Mouse (Mus musculus) cerebellum, adult 18-20 months (tissue): Measurements from ENCODE around the gene Actl6b.

Source experiments
- DNase-seq, 2 experiments: peaks; one replicate each; pipeline ENCODE4 v3.0.0; 2021

The Actl6b gene

DNA sequence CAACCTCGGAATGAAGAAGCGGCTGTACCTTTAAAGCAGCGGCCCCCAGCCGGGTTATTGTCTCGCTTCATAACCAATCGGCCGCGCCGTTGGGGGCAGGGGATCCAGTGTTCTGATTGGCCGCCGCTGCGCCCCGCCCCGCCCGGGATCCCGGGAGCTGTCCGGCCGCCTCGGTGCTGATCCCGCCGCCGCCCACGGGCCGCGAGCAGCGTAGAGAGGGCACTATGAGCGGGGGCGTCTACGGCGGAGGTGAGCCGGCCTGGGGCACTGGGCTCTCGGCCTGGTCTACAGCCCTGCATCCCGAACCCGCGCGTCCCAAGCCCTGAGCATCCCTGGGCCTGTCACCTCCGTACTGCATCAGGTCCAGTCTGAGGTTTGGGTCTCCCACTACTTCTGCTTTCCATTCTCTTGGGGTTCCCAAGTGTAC lies at the start of gene Actl6b:
Actl6b (plus strand) TSS at position 107 of the 427 bp plus-strand sequence.
- peak; percentile 98 for DNase-seq

DNA sequence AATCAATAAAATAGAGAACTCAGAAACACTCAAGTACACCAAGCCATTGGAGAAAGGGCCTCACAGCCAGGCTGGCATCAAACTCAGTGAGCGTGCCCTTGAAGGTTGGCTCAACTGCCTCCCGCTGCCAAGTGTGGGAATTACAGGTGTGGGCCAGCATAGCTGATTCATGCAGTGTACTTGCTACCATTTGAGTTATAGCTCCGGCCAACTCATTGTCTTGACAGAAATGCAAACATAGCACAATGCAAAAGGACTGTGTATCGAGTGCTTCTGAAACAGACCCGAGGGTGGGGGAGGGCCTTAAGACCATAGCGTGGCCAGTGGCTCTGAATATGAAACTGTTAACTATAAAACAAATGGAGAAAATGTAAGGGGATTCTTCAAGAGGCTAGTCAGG lies 49.3 kb upstream of the Actl6b start:
- DNase-seq = peak in 1 of 2 experiments; percentile 15

DNA sequence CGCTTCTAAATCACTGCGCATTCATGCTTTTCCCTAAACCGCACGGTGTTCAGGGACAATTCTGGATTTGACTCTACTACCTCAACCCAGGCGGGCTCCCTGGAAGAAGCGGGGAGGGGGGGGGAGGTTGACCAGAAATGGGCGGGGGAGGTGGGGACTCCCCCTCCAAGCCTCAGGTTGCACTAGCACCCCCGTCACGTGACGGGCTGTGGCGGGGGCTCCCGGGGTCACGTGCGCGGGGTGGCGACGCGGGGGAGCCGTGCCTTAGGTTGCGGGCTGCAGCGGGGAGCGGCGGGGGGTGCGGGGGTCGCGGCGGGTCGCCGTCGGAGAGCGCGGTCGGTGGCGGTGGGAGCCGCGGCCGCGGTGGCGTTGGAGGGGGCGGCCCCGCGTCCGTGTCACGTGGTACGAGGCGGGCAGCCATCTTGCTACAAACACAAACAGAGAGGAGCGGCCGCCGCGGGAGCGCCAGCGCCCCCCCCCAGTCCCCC lies 43.3 kb upstream of the Actl6b start:
- DNase-seq = peak; percentile 75 to 87

DNA sequence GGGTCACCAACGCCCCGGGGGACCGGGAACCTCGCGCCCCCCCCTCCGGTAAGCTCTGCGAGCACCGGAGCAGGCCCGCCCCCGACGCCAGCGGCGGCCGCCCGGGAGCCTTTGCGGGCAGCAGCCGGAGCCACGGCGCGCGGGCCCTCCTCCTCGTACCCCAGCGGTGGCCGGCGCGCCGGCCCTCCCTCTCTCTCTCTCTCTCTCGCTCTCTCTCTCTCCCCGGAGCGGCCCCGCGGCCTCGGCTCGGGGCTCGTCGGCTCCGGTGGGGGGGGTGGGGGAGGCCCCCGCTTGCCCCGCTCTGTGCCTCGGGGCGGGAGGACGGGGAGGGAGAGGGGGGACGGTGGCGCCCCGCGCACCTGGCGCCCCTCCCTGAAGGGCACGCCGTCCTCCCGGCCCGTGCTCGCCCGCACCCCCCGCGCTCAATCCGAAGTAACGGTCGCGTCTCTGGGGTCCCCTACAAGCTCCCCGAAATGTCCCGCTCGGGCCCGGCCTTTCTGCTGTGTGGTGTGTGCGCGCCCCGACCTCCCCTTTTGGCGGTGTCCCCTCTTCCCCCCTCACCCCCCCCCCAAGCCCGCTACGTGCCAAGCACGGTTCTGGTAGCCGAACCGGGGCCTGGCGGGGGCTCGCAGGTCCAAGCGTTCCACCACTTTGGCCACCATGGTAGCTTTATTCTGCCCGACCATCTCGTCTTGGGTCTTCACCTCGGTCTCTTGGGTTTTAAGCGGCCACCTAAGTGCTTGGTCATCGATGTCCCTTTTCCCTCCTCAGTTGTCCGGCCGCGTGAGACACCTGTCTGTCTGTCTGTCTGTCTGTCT lies 42.5 kb upstream of the Actl6b start:
- DNase-seq = peak; percentile 34 to 52

DNA sequence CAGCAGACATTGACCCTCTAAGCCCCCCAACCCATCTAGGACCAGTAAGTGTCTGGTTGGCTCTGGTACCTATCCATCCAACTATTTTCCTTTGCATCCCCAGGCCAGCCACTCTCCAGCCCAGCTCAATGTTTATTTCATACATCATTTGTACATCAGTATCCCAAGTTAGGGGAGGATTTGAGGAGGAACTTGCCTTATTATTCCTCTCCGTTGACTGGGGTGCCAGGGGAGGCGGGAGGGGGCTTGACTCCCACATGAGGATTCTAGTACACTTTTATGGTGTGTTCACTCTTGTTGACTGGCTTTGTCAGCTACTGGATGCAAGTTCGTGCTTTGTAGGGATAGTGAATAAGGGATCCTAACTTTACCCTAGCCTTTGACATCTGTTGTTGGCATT lies 41.6 kb upstream of the Actl6b start:
- no peak for DNase-seq

DNA sequence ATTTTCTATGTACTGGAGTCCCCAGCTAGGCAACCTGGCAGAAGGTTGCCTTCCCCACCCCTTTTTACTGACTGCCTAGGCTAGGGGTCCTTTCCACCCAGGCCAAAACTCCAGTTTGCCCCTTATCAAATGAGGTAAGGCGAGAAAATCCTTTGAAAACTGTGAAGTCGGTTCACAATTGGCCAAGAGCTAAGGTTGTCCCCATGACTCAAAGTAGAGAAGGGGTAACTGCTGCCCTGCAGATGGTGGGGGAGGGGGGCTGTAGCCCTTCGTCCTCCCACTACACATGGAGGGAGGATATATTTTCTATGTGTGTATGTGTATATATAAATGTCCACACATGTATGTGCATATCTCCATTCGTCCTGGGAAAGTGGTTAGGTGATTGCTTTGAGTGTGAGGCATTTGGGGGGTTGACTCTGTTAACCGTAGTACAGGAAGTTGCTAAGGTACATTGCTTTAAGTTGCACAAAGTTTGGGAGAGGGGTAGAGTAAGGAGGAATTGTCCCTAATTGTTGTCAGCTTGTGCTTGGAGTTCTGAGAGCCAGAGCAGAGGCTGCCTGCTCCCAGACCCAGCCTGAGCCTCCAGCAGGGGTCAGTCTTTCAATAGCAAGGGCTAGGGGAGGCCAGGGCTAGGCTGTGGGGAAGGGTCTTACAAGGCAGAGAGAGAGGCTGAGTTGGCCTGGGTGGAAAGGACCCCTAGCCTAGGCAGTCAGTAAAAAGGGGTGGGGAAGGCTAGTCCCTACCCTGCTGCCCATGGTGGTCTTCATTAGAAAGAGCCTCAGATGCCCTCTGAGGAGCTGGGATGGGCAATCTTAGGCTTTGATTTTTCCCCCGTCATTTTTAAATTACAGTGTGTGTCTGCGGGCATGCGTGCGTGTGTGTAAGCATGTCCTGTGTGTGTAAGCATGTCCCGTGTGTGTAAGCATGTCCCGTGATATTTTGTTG lies 40.2 kb upstream of the Actl6b start:
- peak; percentile 49 to 56 for DNase-seq

DNA sequence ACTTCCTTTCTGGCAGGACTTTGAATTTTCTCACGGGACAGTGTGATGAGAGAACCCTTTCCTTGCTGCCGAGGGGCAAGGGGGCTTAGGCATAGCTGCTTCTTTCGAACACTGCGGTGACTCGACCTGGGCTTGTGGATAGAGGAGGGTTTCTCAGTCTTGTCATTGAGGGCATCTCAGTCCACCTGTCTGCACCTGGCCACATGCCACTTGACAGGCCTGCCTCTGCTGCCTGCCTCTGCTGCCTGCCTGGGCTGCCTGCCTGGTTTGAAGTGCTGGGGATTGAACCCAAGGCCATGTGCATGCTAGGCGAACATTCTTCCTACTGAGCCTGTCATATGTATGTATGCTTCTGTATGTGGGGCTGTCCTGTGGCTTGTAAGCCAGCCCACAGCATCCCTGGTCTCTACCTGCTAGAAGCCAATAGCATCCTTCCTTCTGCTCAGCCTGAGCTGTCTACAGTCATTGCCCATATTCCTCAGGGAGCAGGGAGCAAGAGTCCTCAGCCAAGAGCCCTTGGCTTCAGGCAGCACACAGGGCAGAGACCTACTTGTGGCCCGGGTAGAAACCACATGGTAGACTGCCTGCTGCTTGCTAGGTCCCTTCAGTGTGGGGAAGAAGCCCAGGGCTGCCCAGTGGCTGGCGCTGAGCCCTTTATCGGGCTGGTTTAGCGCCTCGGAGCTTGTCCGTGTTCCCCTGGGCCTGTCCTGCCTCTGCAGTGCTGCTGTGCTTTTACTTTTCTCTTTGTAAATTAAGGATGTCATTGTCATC lies 39.2 kb upstream of the Actl6b start:
- peak; percentile 65 to 67 for DNase-seq

DNA sequence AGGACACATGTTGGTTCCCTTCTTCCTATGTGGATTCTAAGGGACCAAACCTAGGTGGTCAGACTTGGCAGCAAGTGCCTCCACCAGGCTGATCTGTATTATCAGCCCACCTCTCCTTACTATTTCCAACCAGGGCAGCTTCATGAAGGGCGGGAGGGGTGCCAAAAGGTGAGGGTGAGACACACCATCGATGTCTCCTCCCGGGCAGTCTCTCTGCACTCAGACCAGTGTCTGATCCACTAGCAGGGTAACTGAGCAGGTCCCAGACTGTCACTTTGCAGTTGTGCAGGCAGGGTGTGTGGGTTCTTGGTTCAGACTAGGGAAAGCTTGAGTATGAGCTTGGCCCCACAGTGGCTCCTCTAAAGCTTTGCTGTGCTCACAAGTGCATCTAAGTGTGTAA lies 38.5 kb upstream of the Actl6b start:
- peak in 1 of 2 experiments; percentile 33 for DNase-seq

DNA sequence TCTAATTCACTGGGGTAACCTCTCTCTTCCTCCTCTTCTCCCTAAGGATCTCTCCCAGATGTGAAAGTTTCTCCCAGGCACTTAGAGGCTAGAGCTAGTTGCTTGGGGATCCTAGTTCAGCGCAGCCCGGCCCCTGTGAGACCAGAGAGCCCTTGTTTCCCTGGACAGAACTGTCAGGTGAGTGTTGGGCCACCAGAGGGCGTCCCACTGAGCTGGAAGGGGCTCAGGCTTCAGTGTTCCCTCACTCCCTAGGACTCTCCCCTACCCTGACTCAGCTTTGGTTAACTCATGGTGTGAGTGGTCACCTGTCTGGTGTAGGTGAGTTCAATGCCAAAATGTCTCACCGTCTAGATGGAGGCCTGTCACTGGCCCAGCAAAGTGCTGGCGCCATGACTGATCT lies 34.9 kb upstream of the Actl6b start, which contains the start of gene Gigyf1:
Gigyf1 (plus strand) TSS at position 113 of the 400 bp plus-strand sequence.
- peak in 1 of 2 experiments; percentile 54 for DNase-seq

DNA sequence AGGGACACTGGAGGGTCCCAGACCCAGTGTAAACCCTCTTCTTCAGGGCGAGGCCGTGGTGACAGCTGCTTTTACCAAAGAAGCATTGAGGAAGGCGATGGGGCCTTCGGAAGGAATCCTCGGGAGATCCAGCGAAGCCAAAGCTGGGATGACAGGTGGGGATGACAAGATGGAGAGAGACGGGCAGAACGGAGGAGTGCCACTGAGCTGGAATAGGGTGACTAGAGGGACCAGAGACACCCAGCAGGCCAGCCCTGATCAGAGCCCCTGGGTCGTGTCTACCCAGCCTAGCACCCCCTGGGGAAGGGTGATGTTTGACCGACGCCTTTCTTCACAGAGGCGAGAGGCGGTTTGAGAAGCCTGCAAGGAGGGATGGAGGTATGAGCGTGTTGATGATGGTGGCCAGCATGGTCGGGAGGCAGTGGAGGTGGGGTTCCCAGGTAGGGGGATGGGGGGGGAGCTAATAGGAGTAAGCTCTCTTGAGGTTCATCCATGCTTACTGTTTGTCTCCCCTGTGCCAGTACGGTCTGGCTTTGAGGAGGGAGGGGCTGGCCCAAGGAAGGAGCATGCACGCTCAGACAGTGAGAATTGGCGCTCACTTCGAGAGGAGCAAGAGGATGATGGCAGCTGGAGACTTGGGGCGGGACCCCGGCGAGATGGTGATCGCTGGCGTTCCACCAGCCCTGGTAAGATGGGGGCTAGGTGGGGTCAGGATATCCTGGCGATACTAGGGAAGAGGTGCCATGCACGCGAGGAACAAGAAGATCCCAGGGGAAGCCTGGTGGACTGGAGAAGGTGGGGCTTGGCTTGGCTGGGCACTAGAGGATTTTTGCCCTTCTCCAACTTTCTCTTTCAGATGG lies 33.4 kb upstream of the Actl6b start:
- no peak for DNase-seq

DNA sequence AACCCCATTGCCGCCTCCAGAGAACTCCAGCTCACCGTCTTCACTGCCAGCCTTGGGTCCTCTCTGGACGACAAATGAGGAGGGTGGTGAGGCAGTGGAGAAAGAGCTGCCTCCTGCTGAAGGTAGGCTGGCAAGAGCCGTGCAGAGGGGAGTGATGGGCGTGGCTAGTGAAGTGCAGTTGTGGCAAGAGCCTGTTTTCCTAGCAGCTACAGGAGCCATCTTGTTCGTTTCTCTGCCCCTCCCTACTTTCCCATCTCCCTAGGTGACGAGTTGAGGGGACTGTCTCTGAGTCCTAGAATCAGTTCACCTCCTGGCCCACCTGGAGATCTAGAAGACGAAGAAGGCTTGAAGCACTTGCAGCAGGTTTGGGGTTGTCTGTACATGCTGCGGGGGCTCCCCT lies 31.5 kb upstream of the Actl6b start:
- no peak for DNase-seq

DNA sequence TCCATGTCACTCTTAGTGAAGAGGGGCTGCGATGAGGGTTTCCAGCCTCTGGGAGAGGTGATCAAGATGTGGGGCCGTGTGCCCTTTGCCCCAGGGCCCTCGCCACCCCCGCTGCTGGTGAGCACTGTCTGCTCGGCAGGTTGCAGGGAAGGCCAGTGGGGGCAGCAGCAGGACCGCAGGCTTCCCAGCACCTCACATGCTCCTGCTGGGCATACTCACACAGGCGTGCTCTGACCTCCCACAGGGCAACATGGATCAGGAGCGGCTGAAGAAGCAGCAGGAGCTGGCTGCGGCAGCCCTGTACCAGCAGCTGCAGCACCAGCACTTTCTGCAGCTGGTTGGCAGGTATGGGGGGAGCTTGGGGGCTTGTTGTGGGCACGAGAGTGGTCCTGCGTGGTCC lies 30.6 kb upstream of the Actl6b start:
- no peak for DNase-seq

DNA sequence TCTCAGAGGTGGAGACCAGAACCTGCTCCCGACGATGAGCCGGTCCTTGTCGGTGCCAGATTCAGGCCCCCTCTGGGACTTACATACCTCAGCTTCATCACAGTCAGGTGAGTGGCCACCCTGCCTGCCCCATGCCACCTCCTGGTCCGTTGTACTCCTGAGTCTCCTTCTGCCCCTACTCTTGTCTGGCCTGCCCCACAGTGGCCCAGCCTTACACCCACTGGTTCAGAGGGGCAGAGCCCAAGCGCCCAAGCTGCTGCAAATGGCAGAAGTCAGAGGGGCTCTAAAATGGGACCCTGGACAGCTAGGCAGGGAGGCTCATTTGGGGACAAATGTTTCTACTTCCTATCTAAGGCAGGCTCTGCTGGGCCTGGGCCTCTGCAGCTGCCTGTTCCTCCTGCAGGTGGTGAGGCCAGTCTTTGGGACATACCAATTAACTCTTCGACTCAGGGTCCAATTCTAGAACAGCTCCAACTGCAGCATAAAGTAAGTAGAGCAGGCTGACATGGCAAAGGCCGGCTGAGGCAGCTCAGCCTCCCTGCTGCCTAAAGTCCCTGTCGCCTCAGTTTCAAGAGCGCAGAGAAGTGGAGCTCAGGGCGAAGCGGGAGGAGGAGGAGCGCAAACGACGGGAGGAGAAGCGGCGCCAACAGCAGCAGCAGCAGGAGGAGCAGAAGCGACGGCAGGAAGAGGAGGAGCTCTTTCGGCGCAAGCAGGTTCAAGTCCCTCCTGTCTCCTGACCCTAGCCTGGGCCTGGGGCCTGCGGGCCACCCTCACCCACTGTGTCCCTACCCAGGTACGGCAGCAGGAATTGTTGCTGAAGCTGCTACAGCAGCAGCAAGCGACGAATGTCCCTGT lies 29.7 kb upstream of the Actl6b start:
- DNase-seq = no peak

DNA sequence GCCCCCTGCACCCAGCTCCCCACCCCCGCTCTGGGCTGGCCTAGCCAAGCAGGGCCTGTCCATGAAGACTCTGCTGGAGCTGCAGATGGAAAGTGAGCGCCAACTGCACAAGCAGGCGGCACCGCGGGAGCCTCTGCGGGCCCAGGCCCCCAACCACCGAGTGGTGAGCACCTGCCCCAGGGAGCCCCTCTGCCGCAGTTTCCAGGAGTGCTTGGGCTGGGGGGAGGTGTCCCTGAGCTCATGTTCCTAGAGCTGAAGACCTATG lies 29.1 kb upstream of the Actl6b start:
- peak in 1 of 2 experiments; percentile 28 for DNase-seq

DNA sequence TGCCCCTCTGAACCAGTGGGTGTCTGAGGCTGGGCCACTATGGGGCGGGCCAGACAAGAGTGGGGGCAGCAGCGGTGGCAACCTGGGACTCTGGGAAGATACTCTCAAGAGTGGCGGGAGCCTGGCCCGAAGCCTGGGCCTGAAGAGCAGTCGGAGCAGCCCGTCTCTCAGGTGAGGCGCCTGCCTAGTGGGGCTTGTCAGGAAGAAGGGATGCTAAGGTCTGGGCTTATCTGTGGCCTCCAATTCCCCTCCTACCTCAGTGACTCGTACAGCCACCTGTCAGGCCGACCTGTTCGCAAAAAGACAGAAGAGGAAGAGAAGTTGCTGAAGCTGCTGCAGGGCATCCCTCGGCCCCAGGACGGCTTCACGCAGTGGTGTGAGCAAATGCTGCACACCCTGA lies 28.6 kb upstream of the Actl6b start:
- peak in 1 of 2 experiments; percentile 26 for DNase-seq

DNA sequence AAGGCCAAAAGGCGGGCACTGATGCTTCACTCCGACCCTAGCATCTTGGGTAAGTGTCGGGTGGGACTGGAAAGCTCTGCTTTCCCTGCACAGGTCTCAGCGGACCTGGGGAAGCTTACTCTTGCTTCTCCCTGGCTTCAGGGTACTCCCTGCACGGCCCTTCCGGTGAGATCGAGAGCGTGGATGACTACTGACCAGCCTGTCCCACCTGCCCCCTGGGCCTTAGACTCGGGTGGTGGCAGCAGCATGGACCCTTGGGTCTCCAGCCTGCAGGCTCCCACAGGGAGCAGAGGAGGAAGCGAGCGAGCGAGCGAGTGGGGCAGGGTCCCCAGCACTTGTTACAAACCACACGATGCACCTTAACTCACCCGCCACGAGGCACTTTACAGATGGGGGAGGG lies 27.8 kb upstream of the Actl6b start:
- DNase-seq = peak; percentile 3 to 18

DNA sequence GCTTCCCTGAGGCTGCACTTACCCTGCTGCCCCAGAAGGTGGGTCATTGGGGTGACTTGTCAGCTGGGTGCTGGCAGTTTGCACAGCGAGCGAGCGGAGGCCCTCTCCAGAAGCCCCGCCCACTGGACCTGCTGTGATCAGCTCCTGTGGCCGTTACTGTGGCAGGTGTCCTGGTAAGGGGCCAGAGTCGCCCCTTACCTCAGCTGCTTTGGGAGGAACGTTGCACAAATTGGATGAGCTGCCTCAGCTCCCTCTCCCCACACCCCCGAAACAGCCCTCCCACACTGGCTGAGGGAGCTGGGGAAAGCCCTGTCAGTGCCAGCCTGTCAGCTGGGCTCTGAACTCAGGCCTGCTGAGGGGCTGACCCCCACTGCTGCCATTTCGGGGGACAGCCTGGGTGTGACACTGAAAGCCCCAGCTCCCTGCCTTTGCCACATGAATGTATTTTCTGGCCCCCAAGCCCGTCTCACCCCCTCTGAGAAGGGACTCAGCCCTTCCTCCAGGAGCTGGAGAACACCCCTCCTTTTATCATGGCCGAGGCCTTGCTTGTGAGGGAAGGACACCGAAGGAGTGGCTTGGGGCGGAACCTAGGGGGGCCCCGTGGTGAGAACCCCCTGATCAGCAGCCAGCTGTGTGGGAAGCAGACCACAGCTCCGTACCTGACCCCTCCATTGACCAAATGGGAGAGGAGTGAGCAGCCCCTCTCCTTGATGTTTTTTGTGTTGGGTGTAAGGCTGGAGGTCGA lies 27.0 kb upstream of the Actl6b start:
- DNase-seq = peak; percentile 57

DNA sequence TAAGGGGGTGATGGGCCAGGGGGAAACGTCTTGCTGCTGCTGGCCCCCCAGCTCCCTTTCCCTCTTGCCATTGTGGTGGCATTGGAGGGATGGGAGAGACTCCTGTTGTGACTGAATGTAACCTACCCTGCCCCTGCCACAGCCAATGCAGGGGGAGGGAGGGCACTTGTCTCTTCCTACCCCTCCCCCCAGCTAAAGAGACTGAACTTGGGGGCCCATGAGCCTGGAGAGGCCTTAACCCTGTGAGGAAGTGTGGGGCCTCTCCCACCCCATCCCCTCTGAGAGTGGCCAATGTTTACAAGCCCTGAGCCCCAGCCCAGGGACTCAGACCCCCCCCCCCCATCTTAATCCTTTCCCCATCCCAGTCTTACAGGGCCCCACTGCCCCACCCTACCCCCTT lies 25.9 kb upstream of the Actl6b start:
- no peak for DNase-seq

DNA sequence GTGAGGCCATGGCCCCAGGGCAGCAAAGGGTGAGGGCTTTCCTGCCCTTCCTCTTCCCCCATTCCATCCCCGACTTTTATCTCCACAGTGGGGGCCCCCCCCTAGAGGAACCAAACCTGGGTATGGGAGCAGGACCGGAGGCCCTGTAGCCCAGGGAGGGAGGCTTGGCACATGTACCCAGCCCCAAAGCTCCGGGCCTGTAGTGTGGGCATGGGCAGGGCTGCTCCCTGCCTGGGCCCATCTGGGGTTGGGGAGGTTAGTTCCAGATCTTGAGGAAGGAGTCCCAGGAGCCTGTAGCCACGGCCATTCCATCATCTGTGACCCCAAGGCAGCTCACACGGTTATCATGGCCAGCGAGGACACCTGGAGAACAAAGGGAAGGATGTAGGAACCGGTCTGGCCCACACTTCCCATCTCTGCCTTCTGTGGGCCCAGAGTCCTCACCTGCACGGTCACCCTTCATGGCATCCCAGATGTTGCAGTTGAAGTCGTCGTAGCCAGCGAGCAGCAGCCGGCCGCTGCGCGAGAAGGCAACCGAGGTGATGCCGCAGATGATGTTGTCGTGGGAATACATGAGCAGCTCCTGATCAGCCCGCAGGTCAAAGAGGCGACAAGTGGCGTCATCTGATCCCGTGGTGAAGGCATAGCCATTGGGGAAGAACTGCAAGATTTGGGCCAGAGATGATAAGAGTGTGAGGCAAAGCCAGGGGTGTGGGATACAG lies 24.9 kb upstream of the Actl6b start:
- DNase-seq = peak; percentile 34 to 37
